Mouse (Mus musculus) spleen, postnatal 10 days (tissue): ENCODE data around the gene Mpp5.

Experiments
- DNase-seq, 2 experiments: peaks; one replicate each; pipeline ENCODE4 v3.0.0; 2021 to 2022; ENCODE audit warnings: low spot score in 2 of 2

Mpp5 gene

GRCm38 (mm10) chr12:78748557-78749377, at the start of gene Mpp5:
Mpp5 (plus strand) TSS chr12:78748907.
- DNase-seq, result peak; percentile 86 to 96

GRCm38 (mm10) chr12:78717783-78718182, 30.9 kb upstream of the Mpp5 start:
- DNase-seq, result no peak

- no peak for DNase-seq
These were observed 21.0 kb upstream of the Mpp5 start for GRCm38 (mm10) chr12:78727723-78728122.

DNA sequence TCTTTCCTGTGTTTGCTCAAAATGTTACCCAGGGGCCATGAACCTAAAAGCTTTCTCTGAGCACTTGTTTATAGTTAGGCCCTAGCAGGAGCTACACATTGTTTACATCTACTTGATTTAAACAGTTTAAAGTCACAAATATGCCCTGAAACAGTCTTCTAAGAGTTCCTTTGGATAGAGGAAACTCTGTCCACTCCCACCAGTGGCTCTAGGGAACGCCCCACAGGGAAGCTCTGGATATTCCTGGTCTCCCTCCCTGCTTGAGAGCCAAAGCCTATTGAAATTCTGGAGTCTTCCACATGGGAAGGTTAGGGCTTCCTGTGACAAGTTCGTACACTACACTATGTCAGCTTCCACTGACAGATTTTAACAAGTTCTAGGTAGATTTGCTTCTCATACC, 9.1 kb upstream of the Mpp5 start:
- no peak for DNase-seq

DNA sequence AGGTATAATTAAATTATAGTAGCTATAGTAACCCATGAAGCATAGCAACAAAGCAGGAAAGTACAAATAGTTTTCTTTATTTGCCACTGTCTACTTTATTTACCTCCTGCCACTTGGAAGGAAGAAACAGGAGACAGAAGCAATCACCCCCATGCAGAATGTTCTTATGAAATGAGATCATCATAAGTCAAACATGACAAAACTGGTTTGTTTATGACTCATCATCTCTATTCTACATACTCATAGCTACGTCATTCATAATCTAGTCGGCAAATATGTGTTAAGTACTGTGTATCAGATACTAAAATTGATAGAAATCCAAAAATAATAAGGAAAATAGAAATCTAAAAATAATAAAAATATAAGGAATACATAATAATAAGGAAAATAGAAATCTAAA, 8.4 kb upstream of the Mpp5 start:
- DNase-seq, result no peak

- no peak for DNase-seq
These were observed 2.5 kb upstream of the Mpp5 start for GRCm38 (mm10) chr12:78746226-78746625.

- no peak for DNase-seq
These were observed 1.3 kb upstream of the Mpp5 start for GRCm38 (mm10) chr12:78747406-78747805.

GRCm38 (mm10) chr12:78748113-78748512, 594 bp upstream of the Mpp5 start:
- DNase-seq, result peak in 1 of 2 experiments; percentile 33

DNA sequence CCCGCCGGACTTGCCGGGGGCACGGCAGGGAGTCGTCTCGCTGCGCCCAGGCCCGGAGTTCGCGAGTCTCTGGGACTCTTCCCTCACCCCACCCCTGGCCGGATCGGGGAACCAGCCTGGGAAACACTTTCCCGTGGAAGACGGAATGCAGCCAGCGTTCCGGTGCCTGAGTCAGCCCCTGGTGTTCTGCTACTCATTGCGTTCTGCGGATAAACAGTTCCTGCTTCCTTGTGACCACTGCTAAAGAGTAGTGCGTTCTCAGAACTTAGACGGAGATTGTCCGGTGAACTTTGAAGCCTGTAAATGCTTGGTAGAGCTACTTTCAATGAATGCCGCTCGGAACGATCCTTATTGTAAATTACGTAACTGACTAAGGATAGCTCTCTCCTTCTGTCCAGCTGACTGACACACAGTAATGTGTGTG, 683 bp downstream of the Mpp5 start:
- peak; percentile 54 to 57 for DNase-seq

DNA sequence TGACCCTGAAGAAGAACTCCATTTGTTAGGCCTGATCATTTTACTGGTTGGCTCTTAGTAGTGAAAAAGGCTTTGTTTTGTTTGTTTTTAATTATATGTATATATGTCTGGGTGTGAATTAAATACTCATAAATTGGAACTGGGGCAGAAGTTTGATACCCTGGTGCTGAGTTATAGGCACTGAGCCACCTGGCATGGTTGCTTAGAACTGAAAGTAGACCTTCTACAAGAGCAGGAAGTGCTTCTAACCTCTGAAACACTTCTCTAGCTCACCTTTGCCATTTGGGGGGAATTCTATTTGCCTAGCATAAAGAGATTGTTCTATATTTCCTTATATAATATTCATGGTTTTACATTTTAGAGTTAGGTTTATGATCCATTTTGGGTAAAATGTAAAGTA, 13.3 kb downstream of the Mpp5 start:
- no peak for DNase-seq

DNA sequence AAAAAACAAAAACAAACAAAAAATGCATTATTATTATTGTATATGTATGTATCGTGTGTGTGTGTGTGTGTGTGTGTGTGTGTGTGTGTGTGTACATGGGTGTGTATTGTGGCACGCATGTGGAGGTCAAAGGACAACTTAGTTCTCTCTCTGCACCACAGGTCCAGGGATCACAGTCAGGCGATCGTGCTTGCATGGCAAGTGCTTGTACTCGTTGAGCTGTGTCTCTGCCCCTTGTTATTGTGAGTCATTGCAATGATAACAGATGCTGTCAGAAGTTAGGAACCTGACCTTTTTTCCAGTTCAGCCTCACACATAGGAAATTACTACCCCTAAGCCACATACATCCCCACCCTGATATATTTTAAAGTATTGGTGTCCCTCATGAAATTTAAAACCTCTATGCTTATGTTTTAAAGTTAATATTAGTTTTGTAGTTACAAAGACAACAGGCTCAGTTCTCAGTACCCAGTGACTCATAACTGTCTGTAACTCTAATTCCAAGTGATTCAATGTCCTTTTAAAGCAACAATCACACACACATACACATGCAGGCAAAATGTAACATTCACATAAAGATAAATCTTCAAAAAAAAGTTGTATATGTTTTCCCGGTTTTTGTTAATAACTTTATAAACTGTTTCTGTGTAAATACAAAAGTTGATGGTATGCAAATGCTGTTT, 20.5 kb downstream of the Mpp5 start:
- DNase-seq, result no peak

- no peak for DNase-seq
These were observed 24.5 kb downstream of the Mpp5 start for GRCm38 (mm10) chr12:78773211-78773610.

DNA sequence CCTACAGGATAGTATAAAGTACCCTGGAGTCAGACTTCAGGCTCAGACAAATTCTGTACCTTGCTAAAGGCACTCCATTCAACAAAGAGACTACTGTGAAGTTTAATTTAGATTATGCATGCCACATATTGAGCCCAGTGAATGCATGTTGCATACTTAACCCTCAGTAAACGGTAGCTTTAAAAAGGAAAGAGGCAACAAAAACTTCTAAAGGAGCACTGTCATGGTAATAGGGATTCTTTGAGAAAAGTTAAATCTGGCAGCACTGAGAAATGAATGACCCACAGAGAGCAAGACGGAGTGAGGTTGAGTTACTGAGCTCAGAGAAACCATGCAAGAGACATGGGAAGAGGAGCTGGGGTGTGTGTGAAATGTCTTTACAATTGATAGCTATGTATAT, 29.2 kb downstream of the Mpp5 start:
- DNase-seq, result no peak

DNA sequence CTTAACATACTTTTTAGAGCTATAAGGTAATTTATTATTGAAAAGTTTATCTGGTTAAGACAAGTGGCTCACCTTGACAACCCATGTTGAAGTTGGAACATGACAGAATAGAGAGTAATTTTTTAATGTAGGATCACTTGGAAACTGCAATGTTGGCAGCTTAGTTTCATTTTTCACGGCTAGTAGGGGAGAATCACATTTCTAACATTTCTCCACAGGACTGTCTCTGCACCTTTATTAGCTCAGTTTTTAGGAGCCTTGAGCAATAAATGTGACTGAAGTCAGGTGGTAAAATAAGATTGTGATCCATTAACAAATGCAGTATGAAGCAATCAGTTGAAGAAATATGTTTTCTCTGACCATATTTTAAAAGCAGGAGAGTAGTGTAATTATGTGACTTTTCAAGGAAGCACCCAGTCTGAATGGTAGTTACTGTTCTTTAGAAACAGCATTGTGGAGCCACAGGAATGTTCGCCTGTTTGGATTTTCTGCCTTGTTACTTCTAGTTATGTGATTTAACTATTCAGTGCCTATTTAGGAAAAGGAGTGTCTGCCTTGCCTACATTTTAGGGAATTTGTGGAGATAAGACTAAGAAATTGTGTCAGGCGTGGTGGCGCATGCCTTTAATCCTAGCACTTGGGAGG, 29.8 kb downstream of the Mpp5 start:
- no peak for DNase-seq

- no peak for DNase-seq
These were observed 39.7 kb downstream of the Mpp5 start for GRCm38 (mm10) chr12:78788266-78788873.

DNA sequence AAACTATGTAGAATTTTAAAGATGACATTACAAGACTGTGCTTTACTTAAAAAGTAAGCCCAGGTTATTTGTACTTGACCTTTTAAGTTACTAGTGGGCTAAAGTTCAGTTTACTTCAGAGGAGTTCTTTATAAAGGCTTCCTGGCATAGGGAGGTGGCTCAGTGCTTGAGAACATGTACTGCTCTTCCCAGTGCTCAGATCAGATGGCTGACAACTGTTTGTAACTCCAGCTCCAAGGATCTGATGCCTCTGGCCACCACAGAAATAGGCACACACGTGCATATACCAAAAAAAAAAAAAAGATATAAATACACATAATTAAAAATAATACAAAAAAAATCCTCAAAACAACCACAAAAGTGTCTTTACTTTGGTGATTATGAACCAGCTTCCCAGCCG, 42.1 kb downstream of the Mpp5 start:
- no peak for DNase-seq

DNA sequence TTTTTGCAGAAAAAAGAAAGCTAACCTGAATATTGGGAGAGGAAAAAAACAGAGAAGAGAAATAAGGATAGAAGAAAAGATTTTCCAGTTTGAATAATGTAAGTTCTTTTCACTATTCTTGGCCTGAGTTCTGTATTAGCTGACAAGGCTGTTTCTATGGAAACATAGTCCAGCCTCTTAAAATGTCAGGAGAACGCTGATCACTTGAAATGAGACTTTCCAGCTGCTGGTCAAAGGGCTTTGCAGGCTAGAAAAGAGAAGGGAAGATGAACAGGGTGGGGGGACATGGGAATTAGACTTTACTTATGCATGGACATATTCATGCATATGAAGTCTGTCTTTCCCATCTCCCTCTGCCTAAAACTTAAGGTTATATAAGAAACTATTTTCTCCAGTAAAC, 45.5 kb downstream of the Mpp5 start:
- no peak for DNase-seq

DNA sequence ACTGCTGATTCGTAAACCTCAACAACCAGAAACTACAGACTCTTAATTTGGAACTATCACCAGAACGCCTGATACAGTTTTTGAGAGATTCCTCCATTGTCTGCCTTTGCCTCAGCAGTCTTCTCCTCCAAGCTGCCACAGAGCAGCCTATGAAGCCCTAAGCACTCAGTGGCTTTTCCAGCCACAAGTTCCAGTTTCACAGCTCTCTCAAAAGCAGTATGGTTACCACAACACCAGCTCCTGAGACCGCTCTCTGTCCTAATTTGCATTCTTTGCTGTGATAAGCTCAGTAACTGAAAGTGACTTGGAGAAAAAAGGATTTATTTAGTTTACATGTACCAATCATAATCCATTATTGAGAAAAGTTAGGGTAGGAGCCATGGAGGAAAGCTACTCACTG, 51.3 kb downstream of the Mpp5 start:
- DNase-seq, result no peak

DNA sequence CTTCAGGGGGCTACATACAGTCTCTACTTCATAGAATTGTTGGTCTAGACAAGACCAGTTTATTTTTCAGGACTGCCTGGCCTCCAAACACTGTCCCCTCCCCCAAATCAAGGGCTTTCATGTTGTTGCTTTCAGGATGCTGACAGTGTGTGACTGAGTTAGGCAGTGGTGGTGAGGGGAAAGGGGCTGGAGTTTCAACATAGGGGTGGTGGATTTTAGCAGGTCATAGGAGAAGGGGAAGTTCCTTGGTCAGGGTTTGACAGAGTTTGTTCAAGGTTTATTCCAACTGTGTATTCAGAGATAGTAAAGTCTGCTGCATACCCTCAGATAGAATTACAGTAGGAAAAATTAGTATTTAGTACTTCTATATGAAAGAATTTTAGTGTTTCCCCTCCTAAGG, 53.1 kb downstream of the Mpp5 start:
- DNase-seq, result no peak

DNA sequence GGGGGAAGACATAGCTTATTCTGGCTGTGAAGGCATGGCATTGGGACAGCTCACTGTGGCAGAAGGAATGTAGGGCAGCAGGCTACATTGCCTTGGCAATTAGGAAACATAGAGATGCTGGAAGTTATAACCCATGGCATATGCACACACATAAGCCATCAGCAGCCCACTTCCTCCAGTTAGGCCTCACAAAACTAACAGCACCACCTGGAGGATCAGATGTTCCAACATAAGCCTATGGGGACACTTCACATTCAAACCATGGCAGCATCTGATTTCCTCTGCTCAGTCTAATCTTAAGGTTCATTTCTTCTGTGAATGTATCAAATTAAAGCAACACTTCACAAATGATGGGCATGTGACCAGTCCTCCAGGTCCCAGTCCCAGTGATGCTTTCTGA, 65.7 kb downstream of the Mpp5 start:
- DNase-seq, result no peak

- no peak for DNase-seq
These were observed 85.8 kb downstream of the Mpp5 start for GRCm38 (mm10) chr12:78834496-78834895.

GRCm38 (mm10) chr12:78839906-78840305, 91.2 kb downstream of the Mpp5 start:
- no peak for DNase-seq
